Mouse (Mus musculus): ENCODE measurements around the gene Phf11d.
"Not testable (repeated sequence)": the region's sequence is repeated elsewhere in the genome, so short reads cannot be mapped to it uniquely, and the experiment has no call there.

Phf11d gene

GRCm38 (mm10) chr14:59365244-59365644, at the start of gene Phf11d:
Gene Phf11d (minus strand): TSS chr14:59365470.
- DNase-seq, result peak; percentile 42

- not testable (repeated sequence) for DNase-seq
These were observed 49.7 kb upstream of the Phf11d start for GRCm38 (mm10) chr14:59414979-59415378.

DNA sequence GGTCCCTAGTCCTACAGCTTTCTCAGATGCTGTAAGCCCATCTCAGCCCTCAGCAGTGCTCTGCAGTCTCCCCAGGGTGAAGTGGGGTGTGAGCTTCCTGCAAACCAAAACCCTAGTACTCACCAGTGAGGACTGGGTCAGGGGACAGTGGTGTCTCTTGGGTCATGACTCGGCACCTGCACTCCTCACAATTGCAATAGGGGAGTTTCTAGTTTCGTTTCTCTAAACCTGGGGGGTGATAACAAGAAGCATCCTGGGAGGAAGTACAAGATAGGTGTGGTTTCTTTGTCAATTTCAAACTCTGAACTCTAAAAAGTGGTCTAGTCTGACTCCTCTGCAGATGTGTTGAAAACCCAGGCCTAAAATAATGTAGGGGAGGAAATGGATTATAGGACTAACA, 31.7 kb upstream of the Phf11d start:
- DNase-seq, result no peak

DNA sequence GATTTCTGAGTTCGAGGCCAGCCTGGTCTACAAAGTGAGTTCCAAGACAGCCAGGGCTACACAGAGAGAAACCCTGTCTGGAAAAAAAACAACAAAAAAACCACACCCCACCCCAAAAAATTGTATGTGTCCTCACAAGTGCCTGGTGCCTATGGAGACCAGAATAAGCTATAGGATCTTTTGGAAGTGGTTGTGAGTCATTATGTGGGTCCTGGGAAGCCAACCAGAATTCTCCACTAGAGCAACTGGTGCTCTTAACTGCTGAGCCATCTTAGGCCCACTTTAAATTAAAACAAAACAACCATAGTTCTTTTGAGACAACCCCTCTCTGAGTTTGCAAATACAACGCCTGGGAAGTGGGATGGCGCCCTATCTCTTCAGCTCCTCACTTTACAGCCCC, 30.0 kb upstream of the Phf11d start, which contains the start of gene Phf11c:
Gene Phf11c (minus strand): TSS at position 101 of the 400 bp plus-strand sequence.
- DNase-seq, result no peak

DNA sequence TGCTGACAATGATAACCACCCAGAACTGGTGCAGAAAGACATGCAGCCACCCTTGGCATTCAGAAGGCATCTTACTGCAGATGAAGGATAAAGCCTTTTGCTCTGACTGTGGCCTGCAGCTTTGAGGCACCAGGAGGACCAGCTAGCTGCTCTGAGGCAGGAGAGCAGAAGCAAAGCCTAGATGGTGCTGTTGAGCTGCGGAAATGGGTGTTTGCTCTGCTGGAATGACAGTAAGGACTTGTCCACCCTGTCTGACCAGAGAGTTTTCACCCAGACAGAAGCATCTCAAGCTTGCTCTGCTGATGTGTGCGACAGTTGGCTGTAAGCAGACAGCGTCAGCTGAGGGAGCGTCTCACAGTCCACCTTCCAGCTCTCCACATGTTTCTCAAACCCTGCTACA, 24.9 kb upstream of the Phf11d start:
- peak; percentile 32 for DNase-seq

DNA sequence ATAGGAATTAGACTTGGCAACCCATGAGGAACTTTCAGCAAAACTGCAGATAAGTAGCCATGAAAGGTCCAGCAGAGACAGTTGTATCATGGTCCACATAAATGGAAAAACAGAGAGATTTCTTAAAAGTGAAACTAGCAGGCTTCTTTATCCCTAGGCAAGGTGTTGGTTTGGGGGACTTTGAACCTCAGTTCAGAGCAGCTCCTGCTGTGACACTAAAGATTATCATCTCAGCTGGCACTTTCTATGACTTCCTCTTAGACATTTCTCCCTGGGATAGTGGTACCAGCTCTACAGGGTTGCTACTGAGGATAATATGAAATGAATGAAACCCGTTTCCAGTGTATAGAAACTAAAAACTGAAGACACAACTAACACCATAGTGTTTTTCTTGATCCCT, 24.3 kb upstream of the Phf11d start:
- no peak for DNase-seq

GRCm38 (mm10) chr14:59370348-59371068, 5.2 kb upstream of the Phf11d start:
- no peak for DNase-seq

GRCm38 (mm10) chr14:59366386-59367105, 1.3 kb upstream of the Phf11d start:
- DNase-seq, result no peak

GRCm38 (mm10) chr14:59341189-59341588, 24.1 kb downstream of the Phf11d start, which contains the start of gene Phf11b:
Gene Phf11b (minus strand): TSS chr14:59341351.
- DNase-seq, result peak; percentile 56

GRCm38 (mm10) chr14:59339541-59339940, 25.7 kb downstream of the Phf11d start:
- DNase-seq, result no peak

DNA sequence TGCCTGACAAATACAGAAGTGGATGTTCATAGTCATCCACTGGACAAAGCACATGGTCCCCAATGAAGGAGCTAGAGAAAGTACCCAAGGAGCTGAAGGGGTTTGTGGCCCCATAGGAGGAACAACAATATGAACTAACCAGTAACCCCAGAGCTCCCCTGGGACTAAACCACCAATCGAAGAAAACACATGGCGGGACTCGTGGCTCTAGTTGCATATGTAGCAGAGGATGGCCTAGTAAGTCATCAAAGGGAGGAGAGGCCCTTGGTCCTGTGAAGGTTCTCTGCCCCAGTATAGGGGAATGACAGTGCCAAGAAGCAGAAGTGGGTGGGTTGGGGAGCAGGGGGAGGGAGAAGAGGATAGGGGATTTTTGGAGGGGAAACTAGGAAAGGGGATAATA, 29.2 kb downstream of the Phf11d start:
- DNase-seq, result not testable (repeated sequence)

DNA sequence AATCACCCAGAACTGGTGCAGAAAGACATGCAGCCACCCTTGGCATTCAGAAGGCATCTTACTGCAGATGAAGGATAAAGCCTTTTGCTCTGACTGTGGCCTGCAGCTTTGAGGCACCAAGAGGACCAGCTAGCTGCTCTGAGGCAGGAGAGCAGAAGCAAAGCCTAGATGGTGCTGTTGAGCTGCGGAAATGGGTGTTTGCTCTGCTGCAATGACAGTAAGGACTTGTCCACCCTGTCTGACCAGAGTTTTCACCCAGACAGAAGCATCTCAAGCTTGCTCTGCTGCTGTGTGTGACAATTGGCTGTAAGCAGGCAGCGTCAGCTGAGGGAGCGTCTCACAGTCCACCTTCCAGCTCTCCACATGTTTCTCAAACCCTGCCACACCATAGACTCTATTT, 34.8 kb downstream of the Phf11d start:
- peak; percentile 24 for DNase-seq

GRCm38 (mm10) chr14:59319970-59320369, 45.3 kb downstream of the Phf11d start:
- not testable (repeated sequence) for DNase-seq

GRCm38 (mm10) chr14:59319036-59319435, 46.2 kb downstream of the Phf11d start:
- not testable (repeated sequence) for DNase-seq

All from layer of hippocampus, adult 9-11 months (tissue).